Mouse (Mus musculus) R1 (cell line): ENCODE data around the gene Dusp14.

Experiments
- DNase-seq: peaks from one replicate; pipeline ENCODE4 v3.0.0-alpha.2; 2018; ENCODE audit warnings: low read depth, low spot score

Gene Dusp14

GRCm38 (mm10) chr11:84069034-84069370, at the start of gene Dusp14:
Dusp14 (minus strand) TSS chr11:84069261.
- peak; percentile 50 for DNase-seq

GRCm38 (mm10) chr11:84117431-84117830, 48.4 kb upstream of the Dusp14 start:
- no peak for DNase-seq

GRCm38 (mm10) chr11:84116221-84116620, 47.2 kb upstream of the Dusp14 start:
- DNase-seq: no peak

GRCm38 (mm10) chr11:84115646-84116045, 46.6 kb upstream of the Dusp14 start:
- DNase-seq: no peak

GRCm38 (mm10) chr11:84113623-84114022, 44.6 kb upstream of the Dusp14 start:
- no peak for DNase-seq

GRCm38 (mm10) chr11:84107137-84107536, 38.1 kb upstream of the Dusp14 start:
- DNase-seq: peak; percentile 60

GRCm38 (mm10) chr11:84104036-84104435, 35.0 kb upstream of the Dusp14 start:
- no peak for DNase-seq

- no peak for DNase-seq
Observed at GRCm38 (mm10) chr11:84101182-84101581, 32.1 kb upstream of the Dusp14 start.

- no peak for DNase-seq
Observed at GRCm38 (mm10) chr11:84097251-84097998, 28.4 kb upstream of the Dusp14 start.

- DNase-seq: no peak
Observed at GRCm38 (mm10) chr11:84095084-84095483, 26.0 kb upstream of the Dusp14 start.

GRCm38 (mm10) chr11:84090572-84090971, 21.5 kb upstream of the Dusp14 start:
- no peak for DNase-seq

GRCm38 (mm10) chr11:84081901-84082300, 12.8 kb upstream of the Dusp14 start:
- peak; percentile 81 for DNase-seq

GRCm38 (mm10) chr11:84080327-84080726, 11.3 kb upstream of the Dusp14 start:
- peak; percentile 49 for DNase-seq

GRCm38 (mm10) chr11:84079887-84080286, 10.8 kb upstream of the Dusp14 start:
- DNase-seq: no peak

GRCm38 (mm10) chr11:84079361-84079760, 10.3 kb upstream of the Dusp14 start:
- DNase-seq: no peak

GRCm38 (mm10) chr11:84078601-84079000, 9.5 kb upstream of the Dusp14 start:
- DNase-seq: no peak

- DNase-seq: no peak
Observed at GRCm38 (mm10) chr11:84077008-84077407, 7.9 kb upstream of the Dusp14 start.

- DNase-seq: no peak
Observed at GRCm38 (mm10) chr11:84073816-84074764, 5.0 kb upstream of the Dusp14 start.

GRCm38 (mm10) chr11:84072904-84073651, 4.0 kb upstream of the Dusp14 start:
- no peak for DNase-seq

GRCm38 (mm10) chr11:84068191-84069033, 649 bp downstream of the Dusp14 start:
- peak; percentile 66 for DNase-seq

GRCm38 (mm10) chr11:84067720-84068190, 1.3 kb downstream of the Dusp14 start:
- peak; percentile 60 for DNase-seq
